Mouse (Mus musculus): ENCODE measurements around the gene Fam122a. TPM values are rescaled to one million over a fixed set of nuclear protein-coding genes. Genes with fewer than 3 reads are reported as not detected.

Fam122a gene
- polyA plus RNA-seq, 1 experiment from 2014 or later: 54.1 TPM

DNA sequence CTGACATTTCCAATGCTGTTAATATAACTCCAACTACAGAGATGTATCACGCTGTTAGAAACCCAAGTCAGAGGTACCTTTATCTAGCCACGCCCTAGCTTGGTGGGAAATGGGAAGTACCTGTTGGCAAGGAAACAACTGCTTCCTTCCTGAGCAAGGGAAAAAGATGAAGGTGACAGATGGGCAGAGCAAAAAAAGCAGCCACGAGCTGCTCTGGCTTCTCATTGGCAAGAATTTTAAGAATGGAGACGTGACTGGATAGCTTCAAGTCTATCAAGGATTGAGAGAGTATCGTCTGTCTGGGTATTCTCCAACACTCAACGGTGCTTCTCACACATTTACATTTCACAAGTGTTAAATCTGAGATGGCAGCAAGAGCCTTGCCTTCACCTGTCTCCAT is 1.9 kb downstream of the Fam122a start:
- ATAC-seq (ENCODE audit: insufficient number of reproducible peaks, insufficient read depth, low FRiP score, low read depth): no peak
- 71% methylated on average over 6 of the region's 6 CpGs for WGBS

DNA sequence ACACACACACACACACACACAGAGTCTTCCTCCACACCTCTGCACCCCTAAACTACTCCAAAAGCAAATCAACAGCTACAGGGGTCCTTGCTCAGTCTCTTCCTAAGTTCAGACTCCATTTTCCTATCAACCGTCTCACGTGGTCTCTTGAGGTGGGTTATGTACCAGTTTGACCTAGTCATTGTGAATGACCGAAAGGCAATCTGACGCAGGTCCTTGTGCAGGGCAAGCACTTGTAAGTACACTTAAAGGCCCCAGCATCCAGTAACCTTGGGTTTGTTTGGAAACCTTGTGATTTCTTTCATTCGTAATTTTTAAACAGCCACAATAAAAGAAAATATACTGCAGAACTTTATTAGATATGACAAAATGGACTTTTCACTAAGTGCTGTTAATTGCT is 4.6 kb downstream of the Fam122a start:
- H3K27me3 ChIP-seq (ENCODE audit: control insufficient read depth, insufficient read depth, low read length): no peaks in the 10 kb centered on the region
- no peak for ATAC-seq (ENCODE audit: insufficient number of reproducible peaks, insufficient read depth, low FRiP score, low read depth)
- no peaks in the 10 kb centered on the region for H3K36me3 ChIP-seq (ENCODE audit: control insufficient read depth, insufficient read depth, low read length)
- no peak overlapping the region for H3K27ac ChIP-seq (ENCODE audit: low read length)
- H3K4me3 ChIP-seq (ENCODE audit: low read depth, low read length): no peak overlapping the region
- WGBS: 87% methylated on average over 5 of the region's 5 CpGs
- no peak overlapping the region for H3K9ac ChIP-seq (replicated peaks; ENCODE audit: low read depth, low read length)
- H3K4me1 ChIP-seq (ENCODE audit: control insufficient read depth, insufficient read depth, low read length): peaks cover 4% of the 10 kb centered on the region; the same call in 1 of the 2 replicates
- H3K4me2 ChIP-seq (replicated peaks; ENCODE audit: low read depth, low read length): no peak overlapping the region
- H3K9me3 ChIP-seq (ENCODE audit: control insufficient read depth, low read depth, low read length): no peaks in the 10 kb centered on the region

More for the DNA sequence above, 1.9 kb downstream of the Fam122a start:
- no peaks in the 10 kb centered on the region for H3K9me3 ChIP-seq (ENCODE audit: control insufficient read depth, low read depth, low read length)
- no peaks in the 10 kb centered on the region for H3K36me3 ChIP-seq (ENCODE audit: control insufficient read depth, insufficient read depth, low read length)
- no peak overlapping the region for H3K4me3 ChIP-seq (ENCODE audit: low read depth, low read length)
- H3K9ac ChIP-seq (replicated peaks; ENCODE audit: low read depth, low read length): no peak overlapping the region
- no peak overlapping the region for H3K4me2 ChIP-seq (replicated peaks; ENCODE audit: low read depth, low read length)
- no peaks in the 10 kb centered on the region for H3K27me3 ChIP-seq (ENCODE audit: control insufficient read depth, insufficient read depth, low read length)
- peaks cover 7% of the 10 kb centered on the region; the same call in 1 of the 2 replicates for H3K4me1 ChIP-seq (ENCODE audit: control insufficient read depth, insufficient read depth, low read length)
- H3K27ac ChIP-seq (ENCODE audit: low read length): no peak overlapping the region

DNA sequence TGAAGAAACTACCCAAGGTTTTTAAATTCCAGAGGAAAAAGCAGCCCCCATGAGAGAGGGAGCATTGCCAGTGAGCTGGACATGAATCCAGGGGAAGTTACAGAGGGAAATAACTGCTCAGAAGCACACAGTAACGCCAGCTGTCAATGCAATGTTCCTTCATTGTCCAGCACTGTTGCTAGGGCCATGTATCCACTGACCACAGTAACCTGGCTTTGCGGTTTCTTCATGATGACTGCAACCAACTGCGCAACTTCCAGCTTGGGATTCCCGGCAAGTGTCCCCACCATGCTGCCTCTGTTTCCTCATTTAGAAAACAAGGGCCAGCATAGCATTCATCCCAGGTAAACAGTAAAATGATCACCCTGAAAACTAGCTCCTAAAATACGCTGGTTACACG is 5.6 kb downstream of the Fam122a start:
- Histone ChIP-seq H3K36me3 (ENCODE audit: control insufficient read depth, insufficient read depth, low read length) (no peaks in the 10 kb centered on the region), H3K4me1 (ENCODE audit: control insufficient read depth, insufficient read depth, low read length) (peaks cover 4% of the 10 kb centered on the region; the same call in 1 of the 2 replicates), H3K9ac (replicated peaks; ENCODE audit: low read depth, low read length) (no peak overlapping the region), H3K27me3 (ENCODE audit: control insufficient read depth, insufficient read depth, low read length) (no peaks in the 10 kb centered on the region), H3K4me3 (ENCODE audit: low read depth, low read length) (no peak overlapping the region), H3K4me2 (replicated peaks; ENCODE audit: low read depth, low read length) (no peak overlapping the region), H3K27ac (ENCODE audit: low read length) (no peak overlapping the region), H3K9me3 (ENCODE audit: control insufficient read depth, low read depth, low read length) (no peaks in the 10 kb centered on the region)
- 95% methylated on average over 6 of the region's 6 CpGs for WGBS
- ATAC-seq (ENCODE audit: insufficient number of reproducible peaks, insufficient read depth, low FRiP score, low read depth): no peak

DNA sequence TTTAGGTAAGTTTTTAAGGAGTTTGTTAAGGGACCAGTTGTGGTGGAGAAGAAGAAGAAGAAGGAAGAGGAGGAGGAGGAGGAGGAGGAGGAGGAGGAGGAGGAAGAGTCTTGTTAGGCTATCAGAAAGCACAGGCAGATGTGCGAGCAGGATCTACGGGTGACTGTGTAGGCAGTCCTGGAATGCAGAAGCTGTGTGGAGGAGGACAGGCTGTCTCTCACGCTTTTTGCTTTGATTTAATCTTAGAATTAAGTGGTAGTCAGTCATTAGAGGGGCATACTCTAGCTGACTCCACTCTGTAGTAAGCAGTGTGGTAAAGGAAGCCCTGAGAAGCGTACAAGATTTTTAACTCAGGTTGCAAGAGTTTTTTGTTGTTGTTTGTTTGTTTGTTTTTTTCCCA is 7.9 kb downstream of the Fam122a start:
- no peaks in the 10 kb centered on the region for H3K27me3 ChIP-seq (ENCODE audit: control insufficient read depth, insufficient read depth, low read length)
- no peaks in the 10 kb centered on the region for H3K9me3 ChIP-seq (ENCODE audit: control insufficient read depth, low read depth, low read length)
- no peaks in the 10 kb centered on the region for H3K4me1 ChIP-seq (ENCODE audit: control insufficient read depth, insufficient read depth, low read length)
- no peak for ATAC-seq (ENCODE audit: insufficient number of reproducible peaks, insufficient read depth, low FRiP score, low read depth)
- H3K4me3 ChIP-seq (ENCODE audit: low read depth, low read length): no peak overlapping the region
- H3K4me2 ChIP-seq (replicated peaks; ENCODE audit: low read depth, low read length): no peak overlapping the region
- no peaks in the 10 kb centered on the region for H3K36me3 ChIP-seq (ENCODE audit: control insufficient read depth, insufficient read depth, low read length)
- no peak overlapping the region for H3K27ac ChIP-seq (ENCODE audit: low read length)
- 54% methylated on average over 4 of the region's 4 CpGs for WGBS
- H3K9ac ChIP-seq (replicated peaks; ENCODE audit: low read depth, low read length): no peak overlapping the region

DNA sequence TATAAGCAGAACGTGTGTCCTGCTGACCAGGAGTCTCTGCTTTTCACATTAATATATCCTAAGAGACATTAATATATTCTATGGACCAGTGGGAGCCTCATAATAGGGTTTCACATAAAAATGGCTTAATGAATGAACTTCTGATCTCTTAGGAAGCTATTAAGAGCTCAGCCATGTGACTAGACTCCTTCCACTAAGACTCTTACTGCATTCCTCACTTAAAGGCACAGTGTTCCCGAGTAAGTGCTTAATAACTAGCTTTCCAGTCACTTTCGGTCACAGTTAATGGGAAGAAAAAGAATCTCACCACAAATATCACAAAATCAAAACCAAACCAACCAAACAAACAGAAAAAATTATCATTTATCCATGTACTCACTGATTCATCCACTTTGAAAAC is 8.5 kb downstream of the Fam122a start:
- Histone ChIP-seq H3K27me3 (ENCODE audit: control insufficient read depth, insufficient read depth, low read length) (no peaks in the 10 kb centered on the region), H3K4me2 (replicated peaks; ENCODE audit: low read depth, low read length) (no peak overlapping the region), H3K9me3 (ENCODE audit: control insufficient read depth, low read depth, low read length) (no peaks in the 10 kb centered on the region), H3K27ac (ENCODE audit: low read length) (no peak overlapping the region), H3K36me3 (ENCODE audit: control insufficient read depth, insufficient read depth, low read length) (no peaks in the 10 kb centered on the region), H3K9ac (replicated peaks; ENCODE audit: low read depth, low read length) (no peak overlapping the region), H3K4me3 (ENCODE audit: low read depth, low read length) (no peak overlapping the region), H3K4me1 (ENCODE audit: control insufficient read depth, insufficient read depth, low read length) (no peaks in the 10 kb centered on the region)
- ATAC-seq (ENCODE audit: insufficient number of reproducible peaks, insufficient read depth, low FRiP score, low read depth): no peak
- WGBS: 47% methylated on average over 3 of the region's 3 CpGs

DNA sequence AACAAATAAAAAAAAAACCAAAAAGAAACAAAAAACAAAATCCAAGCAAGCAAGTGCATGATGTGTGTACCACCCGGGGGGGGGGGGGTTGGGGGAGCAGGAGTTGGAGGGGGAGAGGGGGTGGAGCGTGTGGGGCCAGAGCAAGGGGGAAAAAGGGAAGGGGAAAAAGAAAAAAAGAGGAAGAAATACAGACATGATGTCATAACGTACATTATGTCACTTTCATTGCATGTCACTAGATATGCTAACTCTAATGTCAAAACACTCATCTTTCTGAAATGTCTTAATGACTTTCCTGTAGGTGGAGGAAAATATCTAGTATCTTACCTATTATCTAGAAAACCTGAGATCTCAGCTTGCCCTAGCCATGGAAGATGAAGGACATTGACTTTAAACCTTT is 14.1 kb downstream of the Fam122a start:
- H3K9me3 ChIP-seq (ENCODE audit: control insufficient read depth, low read depth, low read length): no peaks in the 10 kb centered on the region
- H3K4me1 ChIP-seq (ENCODE audit: control insufficient read depth, insufficient read depth, low read length): no peaks in the 10 kb centered on the region
- H3K4me3 ChIP-seq (ENCODE audit: low read depth, low read length): no peak overlapping the region
- no peak overlapping the region for H3K4me2 ChIP-seq (replicated peaks; ENCODE audit: low read depth, low read length)
- H3K36me3 ChIP-seq (ENCODE audit: control insufficient read depth, insufficient read depth, low read length): no peaks in the 10 kb centered on the region
- 94% methylated on average over 3 of the region's 3 CpGs for WGBS
- no peak overlapping the region for H3K27ac ChIP-seq (ENCODE audit: low read length)
- no peak overlapping the region for H3K9ac ChIP-seq (replicated peaks; ENCODE audit: low read depth, low read length)
- H3K27me3 ChIP-seq (ENCODE audit: control insufficient read depth, insufficient read depth, low read length): no peaks in the 10 kb centered on the region
- no peak for ATAC-seq (ENCODE audit: insufficient number of reproducible peaks, insufficient read depth, low FRiP score, low read depth)

DNA sequence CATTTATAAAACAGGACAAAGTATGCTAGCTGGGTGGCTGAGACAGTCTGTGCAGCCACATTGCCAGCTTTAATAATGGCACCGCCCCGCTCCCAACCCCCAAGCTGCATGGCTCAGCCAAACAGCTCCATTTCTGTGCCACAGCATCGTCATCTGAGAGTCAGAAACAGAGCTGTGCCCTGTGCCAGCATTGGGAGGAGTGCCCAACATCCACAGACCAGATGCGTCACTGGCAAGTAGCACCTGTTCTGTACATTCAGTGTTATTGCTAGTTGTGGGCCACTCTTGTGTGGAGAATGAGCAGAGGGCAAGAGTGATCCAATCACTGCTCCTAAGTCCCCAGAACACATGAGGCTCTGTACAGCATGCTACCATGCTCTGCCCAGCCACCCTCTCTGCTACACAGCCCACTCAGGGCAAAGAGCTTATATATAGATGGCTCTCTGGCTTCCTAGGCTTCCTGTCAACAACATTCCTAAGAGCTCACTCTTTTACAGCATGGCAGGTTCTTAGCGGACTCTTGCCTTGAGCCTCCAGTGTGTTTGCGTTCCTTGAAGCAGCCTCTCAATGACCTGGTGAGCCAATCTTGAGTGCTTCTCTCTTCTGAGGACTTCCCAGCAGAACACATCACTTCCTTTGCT is 20.4 kb downstream of the Fam122a start:
- Histone ChIP-seq H3K9ac (replicated peaks; ENCODE audit: low read depth, low read length) (no peak overlapping the region), H3K4me2 (replicated peaks; ENCODE audit: low read depth, low read length) (no peak overlapping the region), H3K9me3 (ENCODE audit: control insufficient read depth, low read depth, low read length) (no peaks in the 10 kb centered on the region), H3K27me3 (ENCODE audit: control insufficient read depth, insufficient read depth, low read length) (no peaks in the 10 kb centered on the region), H3K27ac (ENCODE audit: low read length) (no peak overlapping the region), H3K4me3 (ENCODE audit: low read depth, low read length) (no peak overlapping the region), H3K4me1 (ENCODE audit: control insufficient read depth, insufficient read depth, low read length) (0 out of 2 replicates have a peak, but pooled peaks cover 3% of the 10 kb centered on the region), H3K36me3 (ENCODE audit: control insufficient read depth, insufficient read depth, low read length) (no peaks in the 10 kb centered on the region)
- ATAC-seq (ENCODE audit: insufficient number of reproducible peaks, insufficient read depth, low FRiP score, low read depth): no peak
- WGBS: 93% methylated on average over 6 of the region's 6 CpGs

DNA sequence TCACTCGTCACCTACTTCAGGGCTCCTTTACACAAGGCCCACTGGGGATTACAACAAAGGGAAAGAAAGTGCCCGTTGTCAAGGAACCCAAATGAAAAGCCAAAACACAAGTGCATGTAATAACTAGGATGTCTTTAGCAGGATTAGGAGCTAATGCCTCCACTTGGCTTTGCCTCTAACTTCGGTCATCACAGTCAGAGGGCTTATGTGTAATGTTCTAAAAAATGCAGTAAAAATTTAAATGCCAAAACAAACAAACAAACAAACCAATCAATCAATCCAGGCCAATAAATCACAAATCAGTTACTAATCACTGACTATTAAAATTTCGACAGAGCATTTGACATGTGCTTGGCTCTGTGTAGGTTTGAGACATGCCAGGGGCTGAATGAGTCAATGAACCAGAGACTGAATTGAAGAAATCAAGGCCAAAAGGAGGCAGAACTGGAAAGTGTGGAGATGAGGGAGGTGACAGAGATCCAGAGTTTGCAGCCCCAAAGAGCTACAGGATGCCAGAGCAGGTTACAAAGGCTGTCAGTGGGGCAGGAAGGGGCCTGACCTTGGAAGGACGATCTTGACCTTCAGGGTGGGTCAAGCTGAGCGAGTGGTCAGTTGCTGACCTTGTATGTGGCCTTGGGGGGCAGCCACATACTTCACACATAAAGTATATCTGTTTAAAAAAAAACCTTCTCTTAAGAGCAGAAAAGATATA is 21.8 kb downstream of the Fam122a start:
- WGBS: 83% methylated on average over 6 of the region's 6 CpGs
- Histone ChIP-seq H3K9ac (replicated peaks; ENCODE audit: low read depth, low read length) (no peak overlapping the region), H3K36me3 (ENCODE audit: control insufficient read depth, insufficient read depth, low read length) (no peaks in the 10 kb centered on the region), H3K27ac (ENCODE audit: low read length) (no peak overlapping the region), H3K27me3 (ENCODE audit: control insufficient read depth, insufficient read depth, low read length) (no peaks in the 10 kb centered on the region), H3K4me2 (replicated peaks; ENCODE audit: low read depth, low read length) (no peak overlapping the region), H3K9me3 (ENCODE audit: control insufficient read depth, low read depth, low read length) (no peaks in the 10 kb centered on the region), H3K4me1 (ENCODE audit: control insufficient read depth, insufficient read depth, low read length) (0 out of 2 replicates have a peak, but pooled peaks cover 3% of the 10 kb centered on the region), H3K4me3 (ENCODE audit: low read depth, low read length) (no peak overlapping the region)
- ATAC-seq (ENCODE audit: insufficient number of reproducible peaks, insufficient read depth, low FRiP score, low read depth): no peak
